Mouse (Mus musculus) induced T-regulatory cell, adult 2 months (primary cell): Measurements from ENCODE around the gene Trim9.
A peak's percentile ranks its signal among the peaks of the same experiment; 100 is the strongest.

Experiments
- DNase-seq: peaks from one replicate; pipeline ENCODE4 v3.0.0-alpha.2; 2012; ENCODE audit warnings: low read depth

Gene Trim9

GRCm38 (mm10) chr12:70347202-70347841 lies at the start of gene Trim9:
Gene Trim9 (minus strand): TSS chr12:70347614.
- DNase-seq: peak; percentile 77

- no peak for DNase-seq
Observed at GRCm38 (mm10) chr12:70395061-70395460, 47.6 kb upstream of the Trim9 start.

DNA sequence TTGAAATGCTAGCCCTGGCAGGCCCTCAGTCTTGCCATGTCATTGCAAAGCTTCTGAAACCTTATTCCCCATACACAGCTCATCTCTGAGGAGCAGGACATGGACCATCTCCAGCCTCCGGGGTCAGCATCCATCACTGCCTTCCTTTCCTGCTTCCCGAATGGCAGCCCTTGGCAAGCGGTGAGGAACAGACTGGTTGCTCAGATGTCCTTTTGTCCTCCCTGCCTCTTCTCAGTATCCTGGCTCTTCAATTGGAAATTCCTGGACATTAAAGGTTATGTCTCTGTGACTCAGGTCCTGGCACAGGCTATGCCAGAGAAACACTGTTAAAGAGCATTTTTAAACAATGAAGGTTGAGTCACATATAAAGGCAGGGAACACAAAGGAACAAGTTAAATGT lies 43.8 kb upstream of the Trim9 start:
- DNase-seq: no peak

DNA sequence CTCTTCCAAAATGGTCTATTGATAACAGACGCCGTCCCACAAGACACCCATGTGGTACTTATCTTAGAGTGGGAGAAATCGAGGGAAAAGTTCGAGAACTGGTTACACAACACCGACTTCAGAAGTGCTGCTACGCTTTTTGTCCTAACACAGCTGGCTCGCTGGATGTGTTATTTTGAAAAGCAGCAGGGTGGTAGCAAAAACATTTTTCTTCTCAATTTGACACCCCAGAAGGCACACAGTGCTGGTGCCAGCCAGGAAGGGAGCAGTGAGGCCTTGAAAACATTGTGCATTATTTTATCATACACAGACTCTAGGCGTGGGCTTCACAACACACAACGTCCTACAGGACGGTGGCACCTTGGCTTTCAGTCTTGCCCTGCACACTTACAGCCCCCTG lies 27.6 kb upstream of the Trim9 start:
- no peak for DNase-seq

GRCm38 (mm10) chr12:70372874-70373273 lies 25.5 kb upstream of the Trim9 start:
- no peak for DNase-seq

GRCm38 (mm10) chr12:70369348-70369747 lies 21.9 kb upstream of the Trim9 start:
- DNase-seq: no peak

GRCm38 (mm10) chr12:70368820-70369219 lies 21.4 kb upstream of the Trim9 start:
- no peak for DNase-seq

- no peak for DNase-seq
Observed at GRCm38 (mm10) chr12:70367326-70368248, 20.2 kb upstream of the Trim9 start.

GRCm38 (mm10) chr12:70363016-70363415 lies 15.6 kb upstream of the Trim9 start:
- DNase-seq: no peak

- peak; percentile 19 for DNase-seq
Observed at GRCm38 (mm10) chr12:70360276-70360675, 12.9 kb upstream of the Trim9 start.

DNA sequence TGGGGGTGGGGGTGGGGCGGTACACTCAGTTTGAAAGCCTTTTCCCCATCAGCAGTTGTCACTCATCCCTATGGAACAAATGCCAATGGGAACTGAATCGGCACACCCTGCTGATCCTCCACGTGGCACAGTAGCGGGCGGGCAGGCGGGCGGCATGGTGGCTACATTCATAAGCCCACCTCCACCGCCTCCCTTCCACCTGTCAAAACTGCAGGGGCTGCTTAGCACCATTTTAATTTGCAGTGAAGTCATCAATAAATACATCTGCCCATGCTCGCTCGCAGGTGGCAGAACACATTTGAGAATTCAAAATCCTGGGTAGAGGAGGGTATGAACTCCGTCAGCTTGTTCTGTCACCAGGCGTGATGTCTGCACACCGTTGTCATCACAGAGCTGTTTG lies 12.0 kb upstream of the Trim9 start:
- DNase-seq: no peak

- no peak for DNase-seq
Observed at GRCm38 (mm10) chr12:70354926-70355325, 7.5 kb upstream of the Trim9 start.

DNA sequence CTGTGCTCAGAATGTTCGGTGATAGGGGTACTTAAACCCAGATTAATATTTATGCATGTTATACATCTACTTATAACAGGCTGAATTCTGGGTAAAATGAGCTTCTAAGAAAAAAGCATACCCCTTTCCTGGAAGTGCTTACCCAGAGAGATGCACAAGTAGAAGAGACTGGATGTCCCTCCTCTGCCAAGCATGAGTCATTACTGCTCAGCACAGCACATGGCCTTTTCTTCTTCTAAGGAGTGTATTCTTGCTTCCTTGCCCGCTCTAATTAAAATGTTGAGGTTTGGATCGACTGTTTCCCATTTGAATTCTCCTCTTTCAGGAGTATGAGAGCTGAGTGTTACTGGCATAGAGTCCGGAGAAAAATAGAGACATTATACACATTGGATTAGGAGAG lies 3.1 kb upstream of the Trim9 start:
- DNase-seq: no peak

DNA sequence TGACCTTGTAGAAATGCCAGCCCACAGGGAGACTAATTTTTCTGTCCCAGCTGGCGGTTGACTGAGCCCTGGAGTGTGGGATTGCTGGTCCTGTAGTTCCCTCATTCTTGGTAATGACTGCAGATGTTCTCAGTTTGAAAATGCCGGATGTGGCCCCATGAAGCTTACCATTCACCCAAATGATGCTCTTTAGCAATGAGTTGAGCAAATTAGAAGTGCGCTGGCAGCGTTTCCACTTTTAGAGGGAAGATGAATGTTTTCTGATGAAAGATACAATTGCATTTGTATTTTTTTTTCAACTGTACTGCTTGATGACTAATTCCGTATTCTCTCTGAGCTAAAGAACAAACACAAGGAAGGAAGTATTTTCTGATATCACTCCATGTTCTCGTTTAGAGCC lies 2.4 kb upstream of the Trim9 start:
- no peak for DNase-seq

DNA sequence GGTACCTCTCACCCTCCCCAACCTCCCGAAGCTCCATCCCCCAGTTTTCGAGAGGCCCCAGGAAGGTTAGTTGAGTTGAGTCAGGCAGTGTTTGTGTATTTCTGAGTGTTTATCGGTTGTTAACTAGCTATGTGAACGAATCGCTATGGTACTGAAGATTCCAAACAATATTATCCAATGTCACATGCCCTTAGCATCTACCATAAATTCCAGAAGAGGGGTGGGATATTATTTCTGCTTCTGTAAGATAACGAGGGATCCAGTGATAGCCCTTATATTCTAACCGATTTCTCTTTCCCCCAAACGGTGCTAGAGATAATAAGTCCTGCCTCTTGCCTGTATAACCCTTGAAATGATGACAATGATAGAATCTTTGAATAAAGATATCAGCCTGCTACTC lies 612 bp upstream of the Trim9 start:
- no peak for DNase-seq

- peak; percentile 9 for DNase-seq
Observed at GRCm38 (mm10) chr12:70346139-70347026, 1.0 kb downstream of the Trim9 start.

GRCm38 (mm10) chr12:70345531-70346138 lies 1.8 kb downstream of the Trim9 start:
- DNase-seq: no peak

DNA sequence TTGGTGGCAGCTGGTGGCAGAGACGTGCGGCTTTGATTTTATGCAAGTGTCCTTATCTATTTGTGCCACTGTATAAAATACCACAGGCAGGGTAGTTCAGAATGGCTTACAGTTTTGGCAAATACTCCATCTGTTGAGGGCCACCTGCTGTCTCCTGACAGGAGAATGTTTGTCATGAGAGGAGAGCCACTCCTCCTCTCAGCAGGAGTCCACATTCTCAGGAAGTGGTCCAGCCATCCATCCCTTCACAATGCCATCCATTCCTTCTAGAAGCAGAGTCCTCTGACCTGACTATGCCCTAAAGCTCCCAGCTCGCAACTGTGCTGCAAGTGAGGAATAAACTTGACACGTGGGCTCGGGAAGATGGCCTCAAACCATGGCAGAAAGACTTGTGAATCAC lies 12.2 kb downstream of the Trim9 start:
- DNase-seq: no peak

GRCm38 (mm10) chr12:70333253-70333805 lies 14.1 kb downstream of the Trim9 start:
- DNase-seq: no peak

GRCm38 (mm10) chr12:70329059-70329458 lies 18.4 kb downstream of the Trim9 start:
- DNase-seq: no peak

GRCm38 (mm10) chr12:70326956-70327355 lies 20.5 kb downstream of the Trim9 start:
- DNase-seq: no peak

- no peak for DNase-seq
Observed at GRCm38 (mm10) chr12:70326393-70326792, 21.0 kb downstream of the Trim9 start.
